ENCODE assay signal across 11 mouse cellular contexts in genomic region chr6:13565734-13566133, GRCm38 (mm10). TPM values are rescaled to one million over a fixed set of nuclear protein-coding genes. Genes with fewer than 3 reads are reported as not detected.
DNase-seq lines count a peak whose midpoint lies in the region; ATAC-seq and TF ChIP-seq lines count a peak whose summit lies in the region.
"Had no signal": no experiment of that assay in that cellular context is flagged by ENCODE, and none has a peak within 500 bp of the region (broad histone marks: within the 10 kb centered on the region; RNA-seq: fewer than 3 reads in every experiment).

No protein-coding gene starts in this region.

- no peaks in the 10 kb centered on the region for H3K9me3 ChIP-seq in heart, postnatal 0 days (replicated peaks; ENCODE audit: control insufficient read depth, low read length)
- H3K9me3 ChIP-seq in lung, postnatal 0 days (ENCODE audit: low read length) = no peaks in the 10 kb centered on the region
- no peaks in the 10 kb centered on the region for H3K9me3 ChIP-seq in E14TG2a.4 (ENCODE audit: low read length)
- H3K9me3 ChIP-seq: forebrain, embryonic 13.5 days; stomach, embryonic 15.5 days had no signal

- H3K9ac ChIP-seq in heart, postnatal 0 days (replicated peaks; ENCODE audit: low read depth, low read length) = no peak overlapping the region
- H3K9ac ChIP-seq in lung, postnatal 0 days (replicated peaks; ENCODE audit: low read depth) = no peak overlapping the region
- H3K9ac ChIP-seq: forebrain, embryonic 13.5 days; stomach, embryonic 15.5 days had no signal

- H3K4me1 ChIP-seq in heart, postnatal 0 days (ENCODE audit: control insufficient read depth, insufficient read depth) = no peaks in the 10 kb centered on the region
- H3K4me1 ChIP-seq in lung, postnatal 0 days (ENCODE audit: insufficient read depth, low read depth, low read length) = no peaks in the 10 kb centered on the region
- H3K4me1 ChIP-seq in E14TG2a.4 (replicated peaks; ENCODE audit: low read depth, low read length) = no peaks in the 10 kb centered on the region
- H3K4me1 ChIP-seq: forebrain, embryonic 13.5 days; stomach, embryonic 15.5 days had no signal

- ATAC-seq in heart, postnatal 0 days (ENCODE audit: insufficient read depth, low read depth) = no peak
- no peak for ATAC-seq in lung, postnatal 0 days
- ATAC-seq in megakaryocyte-erythroid progenitor cell, adult 5-6 weeks (replicated peaks; ENCODE audit: low FRiP score, low TSS enrichment, poor library complexity, severe bottlenecking) = 0 out of 2 replicates have a peak, but pooled peaks have one; percentile 47
- ATAC-seq: forebrain, embryonic 13.5 days had no signal

- whole genome bisulfite sequencing in heart, postnatal 0 days = 93% methylated on average over 1 of the region's 1 CpGs
- 84% methylated on average over 1 of the region's 1 CpGs for WGBS in lung, postnatal 0 days

- no peak overlapping the region for H3K27ac ChIP-seq in heart, postnatal 0 days (ENCODE audit: low read depth)
- no peak overlapping the region for H3K27ac ChIP-seq in lung, postnatal 0 days (ENCODE audit: low read length)
- H3K27ac ChIP-seq: forebrain, embryonic 13.5 days; stomach, embryonic 15.5 days had no signal

- no peak for TF ChIP-seq EP300 in heart, postnatal 0 days (IDR thresholded peaks at IDR 0.05; ENCODE audit: low read depth)
- TF ChIP-seq EP300 in lung, postnatal 0 days (IDR thresholded peaks at IDR 0.05) = no peak

- no peak overlapping the region for H3K4me3 ChIP-seq in heart, postnatal 0 days (ENCODE audit: low read depth, low read length)
- H3K4me3 ChIP-seq in lung, postnatal 0 days (ENCODE audit: low read depth, low read length) = no peak overlapping the region
- H3K4me3 ChIP-seq in E14TG2a.4 (replicated peaks; ENCODE audit: low read length) = no peak overlapping the region
- H3K4me3 ChIP-seq: forebrain, embryonic 13.5 days; stomach, embryonic 15.5 days had no signal

- TF ChIP-seq CTCF in heart, postnatal 0 days (IDR thresholded peaks at IDR 0.05; ENCODE audit: low read depth) = peak; percentile 31
- TF ChIP-seq CTCF in lung, postnatal 0 days (IDR thresholded peaks at IDR 0.05) = peak; percentile 33
- TF ChIP-seq CTCF in E14TG2a.4 (conservative IDR thresholded peaks at IDR 0.05; ENCODE audit: low read length) = peak; percentile 24; the same call in 1 of the 2 replicates

- no peak for DNase-seq in heart, postnatal 0 days (ENCODE audit: low spot score)
- DNase-seq in heart, adult 9 months (ENCODE audit: low spot score in 2 of 2) = no peak
- peak; percentile 27 for DNase-seq in lung, postnatal 0 days (ENCODE audit: low spot score)
- no peak for DNase-seq in lung, postnatal 14 days
- no peak for DNase-seq in testis, postnatal 14 days (ENCODE audit: low spot score)
- DNase-seq: left cerebral cortex, postnatal 4 days; right cerebral cortex, postnatal 14 days had no signal

- no peaks in the 10 kb centered on the region for H3K36me3 ChIP-seq in heart, postnatal 0 days (replicated peaks; ENCODE audit: control insufficient read depth, insufficient read depth, low read length)
- H3K36me3 ChIP-seq in lung, postnatal 0 days (ENCODE audit: insufficient read depth, low read length) = no peaks in the 10 kb centered on the region
- H3K36me3 ChIP-seq in E14TG2a.4 (ENCODE audit: insufficient read depth, low read length) = no peaks in the 10 kb centered on the region
- H3K36me3 ChIP-seq: stomach, embryonic 15.5 days had no signal

- no peaks in the 10 kb centered on the region for H3K27me3 ChIP-seq in heart, postnatal 0 days (ENCODE audit: control insufficient read depth, insufficient read depth, low read length)
- no peaks in the 10 kb centered on the region for H3K27me3 ChIP-seq in lung, postnatal 0 days (replicated peaks; ENCODE audit: insufficient read depth, low read length)
- no peaks in the 10 kb centered on the region for H3K27me3 ChIP-seq in E14TG2a.4 (ENCODE audit: insufficient read depth, low read length)
- H3K27me3 ChIP-seq: forebrain, embryonic 13.5 days; stomach, embryonic 15.5 days had no signal

- no peak overlapping the region for H3K4me2 ChIP-seq in heart, postnatal 0 days (ENCODE audit: low read depth, low read length)
- H3K4me2 ChIP-seq in lung, postnatal 0 days (replicated peaks; ENCODE audit: low read depth, low read length) = no peak overlapping the region
- H3K4me2 ChIP-seq: forebrain, embryonic 13.5 days; stomach, embryonic 15.5 days had no signal

RNA-seq across cellular contexts. Expression of gene Tmem168, which starts 42.2 kb away (rescaled TPM):
- total RNA-seq in heart, postnatal 0 days (2014; rRNA removed; ENCODE audit: low replicate concordance) = 25.3 and 31.4 TPM in 2 replicates
- polyA plus RNA-seq in heart, postnatal 0 days (2015; fragmentation: Nextera tagmentation; extraction: Ambion mirVana) = 22.5 and 23.6 TPM in 2 replicates
- 29.4 and 36.7 TPM in 2 replicates for polyA plus RNA-seq in lung, postnatal 0 days (2015; fragmentation: Nextera tagmentation; extraction: Ambion mirVana)
- total RNA-seq in megakaryocyte-erythroid progenitor cell, adult 5-6 weeks (2014; fragmentation: Nextera tagmentation) = 16.5 and 20.6 TPM in 2 replicates
- total RNA-seq in megakaryocyte-erythroid progenitor cell, adult 5-6 weeks (2017) = 31.9 and 32.6 TPM in 2 replicates
